Mouse (Mus musculus) testis, adult 2 months (tissue): ENCODE measurements at regions not wholly inside any gene's neighbourhood (a gene's known extent, or its start where the extent isn't known, plus 50 kb on each side); places are given as distances from the start of the nearest gene placed in this dataset.

Source experiments
- CTCF ChIP-seq: fragments of 200-500 bp; IDR thresholded peaks from 2 replicates; pipeline ENCODE4 v1.5.1; 2012; ENCODE audit warnings: low read depth, mild to moderate bottlenecking, inconsistent platforms, low read length, moderate library complexity; ENCODE audit not compliant: control insufficient read depth, insufficient read depth, insufficient replicate concordance
- POLR2A ChIP-seq: fragments of 200-500 bp; IDR thresholded peaks from 2 replicates; pipeline ENCODE4 v1.6.1; 2012; ENCODE audit warnings: low read depth, mild to moderate bottlenecking, inconsistent platforms, low read length, moderate library complexity; ENCODE audit not compliant: control insufficient read depth

GRCm38 (mm10) chr16:77469328-77469875 lies 132.5 kb downstream of the Gm11146 start:
- TF ChIP-seq CTCF: no peak
- no peak for TF ChIP-seq POLR2A
